Mouse (Mus musculus) 3134 (cell line): Measurements from ENCODE around the gene Magi2.

ENCODE experiments used
- DNase-seq: peaks from one replicate; pipeline ENCODE4 v3.0.0-alpha.2; 2011; ENCODE audit warnings: low spot score; ENCODE audit not compliant: insufficient read length; ENCODE audit errors: extremely low read depth

Gene Magi2

GRCm38 (mm10) chr5:20625117-20625516 lies 1398.3 kb downstream of the Magi2 start:
- no peak for DNase-seq

GRCm38 (mm10) chr5:20628954-20629601 lies 1402.2 kb downstream of the Magi2 start:
- DNase-seq: no peak

- no peak for DNase-seq
Observed at GRCm38 (mm10) chr5:20634046-20634769, 1407.4 kb downstream of the Magi2 start.

- DNase-seq: no peak
Observed at GRCm38 (mm10) chr5:20634822-20635221, 1408.0 kb downstream of the Magi2 start.

GRCm38 (mm10) chr5:20637300-20637989 lies 1410.6 kb downstream of the Magi2 start:
- DNase-seq: no peak

GRCm38 (mm10) chr5:20642196-20642595 lies 1415.4 kb downstream of the Magi2 start:
- no peak for DNase-seq

- no peak for DNase-seq
Observed at GRCm38 (mm10) chr5:20643741-20644140, 1416.9 kb downstream of the Magi2 start.

GRCm38 (mm10) chr5:20646947-20647346 lies 1420.1 kb downstream of the Magi2 start:
- DNase-seq: no peak

GRCm38 (mm10) chr5:20653425-20654185 lies 1426.8 kb downstream of the Magi2 start:
- no peak for DNase-seq

GRCm38 (mm10) chr5:20654766-20655472 lies 1428.1 kb downstream of the Magi2 start:
- no peak for DNase-seq

GRCm38 (mm10) chr5:20657056-20657455 lies 1430.2 kb downstream of the Magi2 start:
- no peak for DNase-seq

- DNase-seq: no peak
Observed at GRCm38 (mm10) chr5:20667601-20668000, 1440.8 kb downstream of the Magi2 start.

- DNase-seq: no peak
Observed at GRCm38 (mm10) chr5:20668736-20669355, 1442.0 kb downstream of the Magi2 start.

GRCm38 (mm10) chr5:20669456-20669855 lies 1442.6 kb downstream of the Magi2 start:
- DNase-seq: no peak

GRCm38 (mm10) chr5:20671826-20672225 lies 1445.0 kb downstream of the Magi2 start:
- DNase-seq: peak; percentile 12

GRCm38 (mm10) chr5:20674523-20674922 lies 1447.7 kb downstream of the Magi2 start:
- DNase-seq: no peak

- DNase-seq: no peak
Observed at GRCm38 (mm10) chr5:20675163-20675665, 1448.4 kb downstream of the Magi2 start.

GRCm38 (mm10) chr5:20676193-20676871 lies 1449.5 kb downstream of the Magi2 start:
- peak; percentile 8 for DNase-seq

- DNase-seq: no peak
Observed at GRCm38 (mm10) chr5:20677246-20677645, 1450.4 kb downstream of the Magi2 start.
